Mouse (Mus musculus): ENCODE measurements at regions not wholly inside any gene's neighbourhood (a gene's known extent, or its start where the extent isn't known, plus 50 kb on each side); places are given as distances from the start of the nearest gene placed in this dataset.

DNA sequence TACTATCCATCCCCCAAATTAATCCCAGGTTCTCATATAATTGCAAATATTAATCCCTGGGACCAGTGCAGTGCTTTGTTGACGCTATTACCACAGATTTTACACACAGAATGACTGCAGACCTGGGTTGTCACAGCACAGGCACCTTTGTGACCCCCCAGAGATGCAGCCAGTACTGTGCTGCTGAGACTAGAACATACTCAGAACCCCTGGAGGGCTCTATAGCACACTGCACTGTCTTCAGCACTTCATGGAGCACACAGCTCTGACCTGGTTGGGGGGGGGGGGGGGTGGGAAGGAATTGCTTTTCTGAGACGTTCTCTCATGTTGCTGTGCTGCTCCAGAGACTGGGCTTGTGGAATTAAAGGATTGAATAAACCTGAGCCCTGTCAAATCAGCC, 154.9 kb upstream of the Gm34302 start:
- DNase-seq: no peak

DNA sequence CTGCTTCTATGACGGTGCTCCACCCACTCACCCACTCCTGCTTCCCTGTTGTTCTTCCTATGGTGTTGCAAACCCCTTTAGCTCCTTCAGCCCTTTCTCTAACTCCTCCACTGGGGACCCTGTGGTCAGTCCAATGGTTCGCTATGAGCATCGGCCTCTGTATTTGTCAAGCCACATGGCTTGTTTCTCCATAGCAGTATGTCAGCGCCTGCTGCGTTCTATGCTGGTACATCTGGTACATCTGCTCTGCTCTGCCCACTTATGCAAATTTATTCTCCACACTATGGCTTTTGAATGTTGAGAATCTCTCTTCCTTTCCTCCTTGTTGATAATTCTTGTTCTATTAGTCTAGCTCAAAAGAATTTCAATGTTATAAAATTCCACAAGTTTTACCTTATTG, 154.2 kb upstream of the Gm34302 start:
- DNase-seq: no peak

DNA sequence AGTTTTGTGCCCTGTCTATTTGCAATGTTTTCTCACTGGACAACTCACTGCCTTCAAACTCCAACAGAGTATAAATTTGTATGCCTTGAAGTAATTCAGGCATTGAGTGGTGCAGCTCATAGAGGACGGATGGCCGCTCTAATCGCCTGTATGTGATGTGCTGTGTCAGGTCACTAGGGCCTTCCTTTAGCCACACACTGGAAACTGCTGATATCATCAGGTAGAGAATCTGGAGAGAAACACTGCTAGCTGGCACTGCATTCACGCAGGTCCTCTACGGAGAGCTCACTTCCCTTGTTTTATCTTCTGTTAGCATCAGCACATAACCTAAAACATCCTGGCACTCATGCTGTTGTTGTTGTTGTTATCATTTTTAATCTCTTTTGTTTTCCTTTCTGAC, 144.0 kb upstream of the Gm34302 start:
- DNase-seq: no peak

DNA sequence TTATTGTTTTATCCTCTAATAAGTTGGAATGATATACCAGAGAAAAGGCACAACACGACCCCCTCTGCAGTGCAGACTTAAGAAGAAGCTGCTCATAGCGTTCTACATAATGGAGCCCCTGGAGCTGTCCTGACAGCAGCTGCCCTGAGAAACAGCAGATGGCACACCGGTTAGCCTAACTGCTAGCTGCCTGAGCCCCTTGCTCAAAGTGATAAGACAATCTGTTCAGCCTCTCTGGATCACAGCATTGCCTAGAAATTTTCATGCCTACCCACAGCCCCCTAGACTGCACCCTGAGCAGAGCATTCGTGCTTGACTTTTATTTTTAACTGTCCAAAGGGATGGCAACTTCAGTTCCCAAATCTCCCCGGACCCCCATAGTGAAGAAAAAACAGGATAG, 132.4 kb upstream of the Gm34302 start:
- peak; percentile 48 for DNase-seq

DNA sequence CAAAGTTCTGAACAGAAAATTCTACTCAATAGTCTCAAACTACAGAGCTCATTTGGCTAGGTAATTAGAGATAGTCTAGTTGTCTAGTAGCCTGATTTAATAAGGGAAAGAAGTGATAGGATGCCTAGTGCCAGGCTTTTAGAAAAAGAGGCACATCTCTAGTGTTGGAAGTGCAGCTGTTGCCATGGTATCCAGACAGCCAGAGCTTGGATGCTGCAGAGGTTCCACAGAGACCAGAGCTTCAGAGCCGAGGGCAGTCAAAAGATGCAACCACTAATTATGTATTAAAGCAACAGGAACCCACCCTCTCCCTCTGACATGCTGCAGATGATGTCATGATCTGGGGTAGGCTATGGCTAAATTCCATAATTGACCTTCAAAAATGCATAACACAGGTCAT, 130.0 kb upstream of the Gm34302 start:
- DNase-seq: no peak

DNA sequence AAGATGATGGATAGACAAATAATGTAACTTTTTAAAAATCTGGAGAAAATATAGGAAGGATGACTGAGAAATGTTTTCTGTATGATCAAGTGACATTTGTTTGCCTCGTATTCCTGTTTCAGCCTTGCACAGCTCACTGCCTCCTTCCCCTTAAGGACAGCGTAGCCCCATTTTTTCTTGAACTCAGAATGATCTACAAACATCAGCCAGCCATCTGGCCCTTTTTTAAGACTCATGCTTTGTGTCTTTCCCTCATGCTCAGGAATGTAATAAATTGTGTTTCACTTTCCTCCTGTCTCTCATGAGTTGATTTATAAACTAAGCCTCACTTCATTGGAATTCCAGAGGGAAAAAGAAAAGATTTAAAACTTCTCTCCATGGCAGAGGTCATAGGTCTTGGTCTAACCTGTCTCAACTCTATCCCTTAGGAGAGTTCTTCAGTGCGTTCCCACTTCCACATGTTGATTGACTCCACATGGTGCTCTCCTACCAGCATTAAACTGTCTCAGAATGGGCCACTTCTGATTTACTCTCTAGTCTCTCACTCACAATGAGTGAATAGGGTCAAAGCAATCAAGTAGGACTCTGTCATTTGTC, 129.2 kb upstream of the Gm34302 start:
- peak; percentile 67 for DNase-seq

DNA sequence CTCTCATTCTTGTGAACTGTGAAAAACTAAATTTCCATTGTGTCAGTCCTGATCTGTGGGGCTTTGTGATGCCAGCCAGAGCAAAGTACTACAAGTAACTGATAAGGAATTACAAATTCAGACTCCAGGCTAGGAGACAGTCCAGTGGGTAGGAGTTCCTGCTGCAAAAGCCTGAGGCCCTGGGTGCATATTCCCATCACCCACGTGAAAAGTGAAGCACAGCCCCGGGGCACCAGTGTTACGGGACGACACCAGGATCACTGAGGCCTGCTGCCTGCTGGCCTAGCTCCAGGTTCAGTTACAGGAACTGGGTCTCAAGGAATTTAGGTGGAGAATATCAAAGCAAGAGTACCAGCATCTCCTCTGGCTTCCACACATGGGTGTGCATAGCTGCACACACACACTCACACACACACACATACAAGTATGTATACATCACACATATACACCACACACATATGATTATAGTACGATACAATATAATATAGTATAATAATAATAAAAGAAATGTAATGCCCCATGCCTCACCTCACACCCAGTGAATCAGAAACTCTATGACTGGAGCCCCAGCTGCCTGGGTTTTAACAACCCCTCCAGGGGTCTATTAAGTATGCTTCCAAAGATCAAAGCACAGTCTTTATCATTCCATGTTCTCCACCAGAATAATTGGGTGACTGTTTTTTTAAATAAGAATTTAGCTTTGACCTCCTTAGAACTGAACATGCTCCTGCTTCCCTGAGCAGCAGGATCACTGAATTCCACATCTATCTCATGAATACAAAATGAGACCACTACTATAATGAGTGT, 126.6 kb upstream of the Gm34302 start:
- DNase-seq: peak; percentile 14

DNA sequence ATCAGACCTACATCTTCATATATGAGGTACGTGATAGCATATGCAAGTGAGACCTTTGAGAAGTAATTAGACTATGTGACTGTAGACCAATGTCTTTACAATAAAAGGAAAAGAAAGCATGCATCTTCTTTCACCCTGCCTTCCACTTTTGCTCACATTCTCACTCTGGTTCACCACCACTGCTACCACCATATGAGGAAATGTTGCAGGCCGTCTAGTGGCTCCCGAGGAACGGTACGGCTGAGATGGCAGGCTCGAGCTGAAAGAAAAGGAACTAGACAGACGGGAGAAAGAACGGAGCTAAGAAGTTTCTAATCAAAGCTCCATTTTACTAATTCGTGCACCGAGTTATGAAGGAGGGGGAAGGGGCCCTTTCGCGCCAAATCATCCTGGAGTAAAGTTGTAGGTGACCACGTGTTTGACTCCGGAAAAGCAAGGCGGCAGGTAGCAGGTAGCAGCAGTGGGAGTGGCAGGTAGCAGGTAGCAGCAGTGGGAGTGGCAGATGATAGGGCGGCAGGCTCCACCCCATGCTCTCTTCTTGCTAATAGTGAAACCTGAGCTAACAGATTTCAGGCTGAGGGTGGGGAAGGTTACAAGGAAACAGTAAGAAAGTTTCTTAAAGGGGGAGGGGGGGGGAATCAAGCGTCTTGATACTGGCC, 125.9 kb upstream of the Gm34302 start:
- peak; percentile 11 for DNase-seq

DNA sequence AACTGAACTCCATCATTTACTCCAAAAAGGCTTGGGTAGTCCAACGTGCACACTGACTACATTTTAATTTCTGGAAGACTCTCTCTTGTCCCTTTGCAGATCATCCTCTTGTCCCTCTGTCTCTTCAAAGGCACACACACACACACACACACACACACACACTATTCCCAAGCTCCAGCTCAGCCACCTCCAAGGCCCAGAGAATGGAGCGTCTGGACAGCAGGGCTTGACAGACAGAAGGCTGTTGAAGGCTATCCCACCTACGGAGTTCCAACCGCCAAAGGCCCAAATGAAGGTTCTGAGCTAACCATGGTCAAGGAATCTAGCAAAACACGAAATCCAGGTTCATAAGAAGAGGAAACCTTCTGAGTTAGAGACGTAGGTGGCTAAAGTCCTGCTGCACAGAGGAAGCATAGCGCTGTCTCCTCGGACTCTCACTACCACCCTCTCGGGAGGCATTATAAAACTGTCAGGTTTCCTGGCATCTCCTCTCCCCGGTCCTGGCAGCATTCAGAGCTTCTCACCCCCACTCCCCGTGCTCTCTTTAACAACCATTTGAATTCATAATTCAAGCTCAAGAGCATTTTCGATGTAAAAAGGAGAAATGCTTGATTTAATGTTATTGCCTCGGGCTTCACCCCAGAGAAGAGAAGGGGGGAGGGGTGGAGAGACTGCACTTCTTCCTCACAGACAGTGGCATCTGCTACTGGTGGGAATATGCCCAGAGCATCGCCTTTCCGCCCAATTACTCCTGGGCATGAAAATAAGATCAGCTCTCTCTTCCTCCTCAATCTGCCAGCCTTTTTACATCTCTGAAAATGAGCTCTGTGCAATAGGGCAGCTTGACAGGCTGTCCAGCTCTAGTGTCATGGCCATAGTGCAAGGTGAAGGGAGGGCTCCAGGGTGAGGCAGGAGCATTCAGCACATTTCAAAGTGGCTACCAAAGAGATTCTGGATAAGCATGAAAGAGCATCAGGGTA, 99.3 kb upstream of the Gm34302 start:
- DNase-seq: no peak

DNA sequence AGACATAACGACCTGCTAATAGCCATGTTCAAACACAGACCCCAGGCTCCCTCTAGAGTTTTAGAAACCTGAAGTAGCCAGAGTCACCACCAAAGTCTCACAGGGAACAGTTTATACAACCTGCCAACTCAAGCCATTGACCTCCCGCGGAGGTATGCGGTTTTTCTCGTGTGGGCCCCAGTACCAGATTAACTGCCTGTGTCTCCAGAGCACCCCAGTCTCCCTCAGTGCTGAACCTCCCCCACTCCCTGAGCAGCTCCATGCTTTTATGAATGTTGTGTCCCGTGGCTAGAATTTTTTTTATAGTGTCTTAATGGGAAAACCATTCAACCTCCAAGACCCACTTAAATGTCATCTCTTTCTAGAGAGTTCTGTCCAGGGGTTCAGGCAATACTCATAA, 98.5 kb upstream of the Gm34302 start:
- DNase-seq: no peak

DNA sequence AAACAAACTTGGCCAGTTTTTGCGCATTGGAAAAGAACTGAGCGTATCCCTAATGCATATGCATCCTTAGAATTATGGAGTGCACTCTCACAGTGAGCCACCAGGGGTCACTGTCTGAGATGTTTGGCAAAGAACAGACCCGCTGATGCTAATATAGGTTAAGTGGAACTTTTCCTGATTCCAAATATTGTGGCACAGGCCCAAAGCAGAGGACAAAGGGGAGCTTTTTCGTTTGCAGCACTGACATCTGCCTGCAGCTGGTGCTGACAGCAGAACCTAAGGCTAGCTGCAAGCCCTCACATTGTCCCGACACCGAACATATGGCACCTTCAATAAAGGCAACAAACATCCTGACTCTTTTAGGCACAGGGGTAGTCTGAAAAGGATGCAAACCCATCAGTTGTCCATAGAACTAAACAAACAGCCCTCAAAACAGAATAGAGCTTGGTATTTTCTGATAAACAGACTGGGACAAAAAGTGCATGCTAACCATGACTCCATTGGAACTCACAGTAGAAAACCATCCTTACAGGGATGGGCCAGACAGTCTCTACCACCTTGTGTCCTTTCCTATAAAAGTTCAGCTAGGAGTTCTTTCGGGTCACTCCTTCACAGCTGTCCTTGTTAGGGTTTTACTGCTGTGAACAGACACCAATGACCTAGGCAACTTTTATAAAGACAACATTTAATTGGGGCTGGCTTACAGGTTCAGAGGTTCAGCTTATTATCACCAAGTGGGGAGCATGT, 87.1 kb upstream of the Gm34302 start:
- peak; percentile 79 for DNase-seq

DNA sequence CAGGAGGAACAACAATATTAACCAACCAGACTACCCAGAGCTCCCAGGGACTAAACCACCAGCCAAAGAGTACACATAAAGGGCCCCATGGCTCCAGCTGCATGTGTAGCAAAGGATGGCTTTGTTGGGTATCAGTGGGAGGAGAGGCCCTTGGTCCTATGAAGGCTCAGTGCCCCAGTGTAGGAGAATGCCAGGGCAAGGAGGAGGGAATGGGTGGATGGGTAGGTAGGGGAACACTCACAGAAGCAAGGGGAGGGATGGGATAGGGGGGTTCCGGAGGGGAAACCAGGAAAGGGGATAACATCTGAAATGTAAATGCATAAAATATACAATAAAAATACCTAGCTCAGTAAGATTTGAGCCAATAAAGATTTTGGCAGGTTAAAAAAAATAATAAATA, 86.4 kb upstream of the Gm34302 start:
- DNase-seq: no peak

DNA sequence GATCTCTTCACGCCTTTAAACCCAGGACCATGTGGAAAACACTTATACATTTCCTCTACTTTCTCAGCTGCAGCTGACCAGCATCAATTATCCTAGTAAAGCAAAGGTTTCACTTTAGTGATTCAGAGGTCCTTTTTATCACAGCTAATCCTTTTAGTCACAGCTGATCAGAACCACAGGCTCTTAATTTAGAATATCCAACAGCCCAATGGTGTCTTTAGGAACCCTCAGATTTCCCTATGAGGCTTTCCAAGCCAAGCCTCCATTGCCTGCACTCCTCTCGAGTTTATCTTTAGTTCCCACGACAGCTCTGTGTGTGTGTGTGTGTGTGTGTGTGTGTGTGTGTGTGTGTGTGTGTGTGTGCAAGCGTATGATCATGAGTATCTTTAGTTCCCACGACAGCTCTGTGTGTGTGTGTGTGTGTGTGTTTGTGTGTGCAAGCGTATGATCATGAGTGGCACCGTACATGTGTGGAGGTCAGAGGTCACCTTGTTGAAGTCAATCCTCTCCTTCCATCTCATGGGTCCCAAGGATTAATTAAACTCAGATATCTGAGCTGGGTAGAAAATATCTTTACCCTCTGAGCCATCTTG, 85.4 kb upstream of the Gm34302 start:
- DNase-seq: no peak

DNA sequence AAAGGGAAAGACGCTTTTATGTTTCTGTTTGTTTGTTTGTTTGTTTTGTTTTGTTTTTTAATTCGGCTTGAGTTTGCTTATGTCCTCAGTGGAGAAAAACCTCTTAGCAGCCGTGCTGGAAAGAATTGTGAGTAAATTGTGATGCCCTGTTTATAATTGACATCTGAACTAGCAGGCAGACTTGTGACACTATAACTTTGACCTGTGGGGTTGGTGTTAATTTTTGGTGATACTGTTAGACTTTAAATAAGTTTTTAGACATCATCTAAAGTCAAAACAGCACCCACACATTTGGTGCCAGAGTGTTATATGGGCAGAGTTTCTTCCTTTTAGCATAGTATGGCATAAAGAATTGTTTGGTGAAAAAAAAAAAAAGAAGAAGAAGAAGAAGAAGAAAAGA, 84.0 kb upstream of the Gm34302 start:
- DNase-seq: no peak

DNA sequence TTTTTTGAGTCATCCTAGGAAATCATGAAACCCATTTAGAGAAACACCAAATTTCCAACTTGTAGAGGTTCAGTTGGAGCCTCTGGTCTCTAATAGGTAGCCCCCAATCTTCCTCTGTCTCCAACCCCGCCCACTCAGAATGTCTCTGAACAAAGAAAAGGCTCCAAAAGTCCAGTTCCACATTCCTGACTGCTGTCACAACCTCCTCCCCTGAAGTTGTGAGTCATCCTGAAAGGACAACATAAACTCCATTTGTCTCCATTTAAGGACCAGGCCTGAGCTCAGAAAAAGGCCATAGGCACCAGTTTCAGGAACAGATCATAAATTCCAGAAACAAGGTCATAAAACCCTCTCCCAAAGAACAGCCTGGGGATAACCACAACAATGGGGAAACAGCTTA, 79.4 kb upstream of the Gm34302 start:
- DNase-seq: no peak

DNA sequence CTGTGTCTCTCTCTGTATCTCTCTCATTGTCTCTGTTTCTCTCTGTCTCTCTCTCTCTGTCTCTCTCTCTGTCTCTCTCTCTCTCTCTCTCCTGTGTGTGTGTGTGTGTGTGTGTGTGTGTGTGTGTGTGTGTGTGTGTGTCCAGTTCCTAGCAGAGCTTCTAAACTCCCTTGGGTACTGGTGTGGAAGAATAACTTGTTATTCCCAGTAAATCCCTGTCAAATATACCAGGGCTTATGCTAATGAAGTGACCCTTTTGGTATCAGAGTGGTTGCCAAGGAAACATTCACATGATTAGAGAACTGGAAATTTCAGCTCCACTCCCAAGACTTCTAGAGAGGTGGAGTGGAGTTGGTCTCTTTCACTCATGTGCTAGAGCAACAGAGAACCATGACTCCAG, 78.9 kb upstream of the Gm34302 start:
- no peak for DNase-seq

DNA sequence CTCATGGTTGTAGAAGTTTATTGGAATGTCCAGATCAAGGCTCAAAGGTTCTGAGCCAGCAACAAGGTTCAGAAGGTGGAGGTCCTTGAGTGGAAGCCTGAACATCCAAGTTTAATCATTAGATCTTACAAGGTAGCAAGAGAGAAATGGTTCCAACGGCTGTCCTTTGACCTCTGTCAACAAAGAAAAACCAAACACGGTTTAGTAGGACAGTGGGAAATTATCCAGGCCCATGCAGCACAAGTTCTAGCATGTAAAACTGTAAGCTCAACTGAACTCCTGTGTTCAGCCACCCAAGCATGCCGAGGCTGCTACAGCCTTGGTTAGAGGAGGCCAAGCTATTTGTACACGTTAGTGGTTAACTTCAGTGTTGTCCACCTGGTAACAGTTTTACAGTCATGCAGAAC, 77.1 kb upstream of the Gm34302 start:
- DNase-seq: no peak

DNA sequence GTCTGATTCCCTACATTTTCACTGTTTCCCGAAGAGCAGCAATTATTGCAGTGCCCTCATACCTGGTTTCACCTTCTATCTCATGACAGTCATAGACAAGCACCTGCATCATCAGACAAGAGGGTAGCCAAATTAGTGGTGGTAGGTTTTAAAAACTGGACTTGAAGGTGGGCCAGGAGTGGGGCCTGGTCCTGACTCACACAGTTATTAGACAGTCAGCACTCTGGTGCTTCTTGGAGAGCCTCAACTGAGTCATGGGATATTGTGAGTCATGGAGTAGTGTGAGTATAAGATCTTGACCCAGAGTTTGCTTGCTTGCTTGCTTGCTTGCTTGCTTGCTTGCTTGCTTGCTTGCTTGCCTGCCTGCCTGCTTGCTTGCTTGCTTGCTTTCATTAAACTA, 73.1 kb upstream of the Gm34302 start:
- no peak for DNase-seq

DNA sequence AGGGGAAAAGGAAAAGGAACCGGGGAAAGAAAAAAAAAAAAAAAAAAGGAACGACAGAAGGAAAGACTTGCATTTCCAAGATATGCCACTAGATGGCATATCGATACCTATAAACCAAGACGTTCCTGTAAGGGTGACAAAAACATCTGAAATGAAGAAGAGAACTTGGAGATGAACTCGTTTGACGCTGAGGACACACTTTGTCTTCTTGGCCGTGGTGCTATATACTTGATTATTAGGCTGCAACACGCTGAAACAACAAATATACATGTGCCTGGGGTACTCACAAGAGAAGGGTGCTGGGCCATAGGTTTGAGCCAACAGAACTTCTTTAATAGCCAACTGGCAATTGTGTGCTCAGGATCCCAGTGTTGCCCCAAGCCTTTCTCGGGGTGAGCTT, 71.2 kb upstream of the Gm34302 start:
- peak; percentile 79 for DNase-seq

DNA sequence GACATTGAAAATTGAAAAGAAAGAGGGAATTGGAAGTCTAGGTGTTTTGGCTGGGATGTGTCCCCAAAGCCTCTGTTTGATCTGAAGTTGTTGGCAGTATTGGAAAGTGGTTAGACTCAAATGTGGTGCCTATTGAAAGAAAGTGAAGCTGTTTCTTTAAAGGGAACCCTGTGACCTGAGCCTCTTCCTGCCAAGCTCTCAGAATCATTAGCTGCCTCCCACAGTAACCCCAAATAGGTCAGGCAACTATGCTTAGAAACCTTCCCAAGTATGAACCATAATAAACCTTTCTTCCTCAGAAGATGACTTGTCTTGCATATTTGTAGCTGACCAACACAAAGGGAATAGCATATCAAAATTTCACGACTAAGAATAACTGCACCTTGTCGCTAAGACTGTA, 69.7 kb upstream of the Gm34302 start:
- no peak for DNase-seq

DNA sequence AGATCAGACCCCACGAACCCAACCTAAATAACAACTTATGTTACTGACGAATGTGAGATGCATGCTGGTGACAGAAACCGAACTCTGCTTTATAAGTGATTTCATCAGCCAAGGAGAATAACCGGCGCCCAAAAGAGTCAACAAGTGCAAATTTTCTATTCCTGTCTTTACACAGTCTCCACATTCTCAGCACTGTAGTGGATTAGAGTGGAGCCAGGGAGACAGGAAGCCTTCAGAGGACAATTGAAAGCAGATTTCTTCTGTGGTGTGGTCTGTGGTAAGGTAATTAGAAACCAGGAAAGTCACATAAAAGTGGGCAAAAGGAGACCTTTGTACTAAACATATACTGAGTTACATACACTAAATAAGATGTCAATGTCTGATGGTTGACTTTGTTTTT, 68.0 kb upstream of the Gm34302 start:
- peak; percentile 20 for DNase-seq
